Mouse (Mus musculus) embryonic facial prominence, embryonic 13.5 days (tissue): ENCODE measurements around the gene Slc25a34. TPM values are rescaled to one million over a fixed set of nuclear protein-coding genes. Genes with fewer than 3 reads are reported as not detected.
A peak's percentile ranks its signal among the peaks of the same experiment; 100 is the strongest.

Source experiments
- ATAC-seq: fragments of 200-750 bp; cut with Nextera tagmentation; 2 replicates; pipeline ENCODE4 v1.8.0; 2017; ENCODE audit warnings: low read depth; ENCODE audit not compliant: insufficient number of reproducible peaks, insufficient read depth, low FRiP score, low TSS enrichment
- H3K27ac ChIP-seq: fragments of 300-500 bp; sonication (generic); 2 replicates; pipeline ENCODE4 v1.5.1; 2015; ENCODE audit warnings: moderate library complexity, mild to moderate bottlenecking, inconsistent platforms
- H3K27me3 ChIP-seq: fragments of 300-500 bp; sonication (generic); 2 replicates; pipeline ENCODE4 v1.6.1; 2015; ENCODE audit warnings: mild to moderate bottlenecking, inconsistent platforms
- H3K36me3 ChIP-seq: fragments of 300-500 bp; sonication (generic); 2 replicates; pipeline ENCODE4 v1.6.1; 2015; ENCODE audit warnings: mild to moderate bottlenecking, inconsistent platforms
- H3K4me1 ChIP-seq: fragments of 300-500 bp; sonication (generic); 2 replicates; pipeline ENCODE4 v1.6.1; 2015; ENCODE audit warnings: inconsistent platforms
- H3K4me2 ChIP-seq: fragments of 300-500 bp; sonication (generic); 2 replicates; pipeline ENCODE4 v1.6.1; 2015; ENCODE audit warnings: moderate library complexity, mild to moderate bottlenecking, inconsistent platforms
- H3K4me3 ChIP-seq: fragments of 300-500 bp; sonication (generic); 2 replicates; pipeline ENCODE4 v1.5.1; 2015; ENCODE audit warnings: mild to moderate bottlenecking, inconsistent platforms
- H3K9ac ChIP-seq: fragments of 300-500 bp; sonication (generic); 2 replicates; pipeline ENCODE4 v1.6.1; 2015; ENCODE audit warnings: mild to moderate bottlenecking, inconsistent platforms
- H3K9me3 ChIP-seq: fragments of 300-500 bp; sonication (generic); 2 replicates; pipeline ENCODE4 v1.6.1; 2016; ENCODE audit warnings: inconsistent platforms
- WGBS: fragments of 180-500 bp; shearing (Covaris S2); methylation state at CpG from one replicate; pipeline ENCODE4 v1.1.7; 2015; ENCODE audit warnings: mixed read lengths; 5-methylcytosine and 5-hydroxymethylcytosine counted together
- polyA plus RNA-seq: library from polyadenylated mRNA; unstranded; fragments of >200 nt; fragmentation: Nextera tagmentation; extraction: Ambion mirVana; gene quantifications from 2 replicates; pipeline ENCODE4 v1.2.1, GENCODE M21; 2015

Gene Slc25a34
- 0.12 TPM in 1 of 2 replicates, not detected in the other for polyA plus RNA-seq

- no peak for ATAC-seq
- Histone ChIP-seq H3K36me3 (peaks cover 38% of the 10 kb centered on the region), H3K4me2 (no peak within 1 kb of the TSS), H3K4me3 (no peak within 1 kb of the TSS), H3K4me1 (0 out of 2 replicates have a peak, but pooled peaks cover 2% of the 10 kb centered on the region), H3K9me3 (no peaks in the 10 kb centered on the region), H3K27me3 (no peaks in the 10 kb centered on the region), H3K27ac (no peak within 1 kb of the TSS), H3K9ac (no peak within 1 kb of the TSS)
- WGBS: 43% methylated on average over 1 of the region's 1 CpGs
Measured at GRCm38 (mm10) chr4:141623666-141624065, at the start of gene Slc25a34. Gene Slc25a34 (minus strand): TSS chr4:141623821.

- H3K4me2 ChIP-seq: no peak overlapping the region
- no peak overlapping the region for H3K27ac ChIP-seq
- no peak overlapping the region for H3K4me3 ChIP-seq
- H3K9ac ChIP-seq: no peak overlapping the region
- no peaks in the 10 kb centered on the region for H3K27me3 ChIP-seq
- no peaks in the 10 kb centered on the region; the same call in 1 of the 2 replicates for H3K36me3 ChIP-seq
- WGBS: 77% methylated on average over 13 of the region's 13 CpGs
- 0 out of 2 replicates have a peak, but pooled peaks cover 3% of the 10 kb centered on the region for H3K4me1 ChIP-seq
- no peak for ATAC-seq
- no peaks in the 10 kb centered on the region for H3K9me3 ChIP-seq
Measured at GRCm38 (mm10) chr4:141672325-141672724, 48.7 kb upstream of the Slc25a34 start.

GRCm38 (mm10) chr4:141671389-141671788 lies 47.8 kb upstream of the Slc25a34 start:
- Histone ChIP-seq H3K9me3 (no peaks in the 10 kb centered on the region), H3K27ac (no peak overlapping the region), H3K4me2 (no peak overlapping the region), H3K4me3 (no peak overlapping the region), H3K4me1 (0 out of 2 replicates have a peak, but pooled peaks cover 3% of the 10 kb centered on the region), H3K9ac (no peak overlapping the region), H3K27me3 (no peaks in the 10 kb centered on the region), H3K36me3 (no peaks in the 10 kb centered on the region)
- ATAC-seq: no peak
- 59% methylated on average over 4 of the region's 4 CpGs for WGBS

GRCm38 (mm10) chr4:141669898-141670712 lies 46.5 kb upstream of the Slc25a34 start:
- H3K27me3 ChIP-seq: no peaks in the 10 kb centered on the region
- H3K36me3 ChIP-seq: no peaks in the 10 kb centered on the region
- H3K9ac ChIP-seq: no peak overlapping the region
- H3K4me2 ChIP-seq: no peak overlapping the region
- peaks cover 3% of the 10 kb centered on the region; the same call in 1 of the 2 replicates for H3K4me1 ChIP-seq
- ATAC-seq: no peak
- no peak overlapping the region for H3K27ac ChIP-seq
- no peaks in the 10 kb centered on the region for H3K9me3 ChIP-seq
- 76% methylated on average over 18 of the region's 18 CpGs for WGBS
- H3K4me3 ChIP-seq: no peak overlapping the region

- Histone ChIP-seq H3K27ac (peak within 1 kb of the TSS; percentile 78), H3K27me3 (no peaks in the 10 kb centered on the region), H3K9me3 (no peaks in the 10 kb centered on the region), H3K4me2 (peak within 1 kb of the TSS; percentile 92), H3K36me3 (peaks cover 24% of the 10 kb centered on the region), H3K9ac (peak within 1 kb of the TSS; percentile 93), H3K4me3 (peak within 1 kb of the TSS; percentile 87), H3K4me1 (peaks cover 19% of the 10 kb centered on the region)
- WGBS: 74% methylated on average over 8 of the region's 8 CpGs
- no peak for ATAC-seq
Measured at GRCm38 (mm10) chr4:141664799-141665198, 41.2 kb upstream of the Slc25a34 start, which contains the start of gene Plekhm2. Gene Plekhm2 (minus strand): TSS chr4:141664899.

- Histone ChIP-seq H3K27me3 (no peaks in the 10 kb centered on the region), H3K36me3 (peaks cover 30% of the 10 kb centered on the region), H3K9ac (peak overlapping the region; percentile 93), H3K4me3 (peak overlapping the region; percentile 87), H3K4me2 (peak overlapping the region; percentile 92), H3K27ac (peak overlapping the region; percentile 78), H3K9me3 (no peaks in the 10 kb centered on the region), H3K4me1 (peaks cover 23% of the 10 kb centered on the region)
- peak; percentile 80 for ATAC-seq
- WGBS: under 1% methylated on average over 53 of the region's 60 CpGs
Measured at GRCm38 (mm10) chr4:141664011-141664745, 40.6 kb upstream of the Slc25a34 start.

- peaks cover 23% of the 10 kb centered on the region for H3K4me1 ChIP-seq
- H3K27me3 ChIP-seq: no peaks in the 10 kb centered on the region
- no peaks in the 10 kb centered on the region for H3K9me3 ChIP-seq
- peak overlapping the region; percentile 78 for H3K27ac ChIP-seq
- H3K9ac ChIP-seq: peak overlapping the region; percentile 93
- H3K36me3 ChIP-seq: peaks cover 38% of the 10 kb centered on the region
- peak overlapping the region; percentile 92 for H3K4me2 ChIP-seq
- WGBS: 3% methylated on average over 46 of the region's 47 CpGs
- peak overlapping the region; percentile 87 for H3K4me3 ChIP-seq
- ATAC-seq: no peak
Measured at GRCm38 (mm10) chr4:141663122-141663931, 39.7 kb upstream of the Slc25a34 start.

GRCm38 (mm10) chr4:141660884-141661283 lies 37.3 kb upstream of the Slc25a34 start:
- no peak overlapping the region for H3K9ac ChIP-seq
- no peak overlapping the region for H3K4me2 ChIP-seq
- H3K27me3 ChIP-seq: no peaks in the 10 kb centered on the region
- no peak overlapping the region for H3K27ac ChIP-seq
- WGBS: 90% methylated on average over 11 of the region's 11 CpGs
- no peak overlapping the region for H3K4me3 ChIP-seq
- no peaks in the 10 kb centered on the region for H3K9me3 ChIP-seq
- peaks cover 55% of the 10 kb centered on the region for H3K36me3 ChIP-seq
- no peak for ATAC-seq
- H3K4me1 ChIP-seq: peaks cover 21% of the 10 kb centered on the region

GRCm38 (mm10) chr4:141659739-141660138 lies 36.1 kb upstream of the Slc25a34 start:
- H3K9ac ChIP-seq: no peak overlapping the region
- 38% methylated on average over 4 of the region's 4 CpGs for WGBS
- no peaks in the 10 kb centered on the region for H3K9me3 ChIP-seq
- no peaks in the 10 kb centered on the region for H3K27me3 ChIP-seq
- peaks cover 60% of the 10 kb centered on the region for H3K36me3 ChIP-seq
- no peak overlapping the region for H3K4me3 ChIP-seq
- no peak for ATAC-seq
- H3K4me2 ChIP-seq: no peak overlapping the region
- H3K4me1 ChIP-seq: peaks cover 17% of the 10 kb centered on the region
- H3K27ac ChIP-seq: no peak overlapping the region

GRCm38 (mm10) chr4:141658846-141659484 lies 35.3 kb upstream of the Slc25a34 start:
- Histone ChIP-seq H3K4me3 (no peak overlapping the region), H3K27ac (no peak overlapping the region), H3K4me1 (peaks cover 16% of the 10 kb centered on the region), H3K27me3 (no peaks in the 10 kb centered on the region), H3K9ac (no peak overlapping the region), H3K36me3 (peaks cover 65% of the 10 kb centered on the region), H3K9me3 (no peaks in the 10 kb centered on the region), H3K4me2 (no peak overlapping the region)
- 84% methylated on average over 6 of the region's 6 CpGs for WGBS
- ATAC-seq: no peak
